Mouse (Mus musculus) spleen, adult 2 months (tissue): ENCODE data around the gene Pelo.

Source experiments
- CTCF ChIP-seq: fragments of 200-500 bp; IDR thresholded peaks from 2 replicates; pipeline ENCODE4 v1.5.1; 2011; ENCODE audit warnings: mild to moderate bottlenecking, inconsistent platforms; ENCODE audit not compliant: insufficient read depth, insufficient read length, insufficient replicate concordance; ENCODE audit errors: extremely low read depth
- POLR2A ChIP-seq: fragments of 200-500 bp; IDR thresholded peaks from 2 replicates; pipeline ENCODE4 v1.6.1; 2011; ENCODE audit warnings: low read depth, low read length, inconsistent platforms

DNA sequence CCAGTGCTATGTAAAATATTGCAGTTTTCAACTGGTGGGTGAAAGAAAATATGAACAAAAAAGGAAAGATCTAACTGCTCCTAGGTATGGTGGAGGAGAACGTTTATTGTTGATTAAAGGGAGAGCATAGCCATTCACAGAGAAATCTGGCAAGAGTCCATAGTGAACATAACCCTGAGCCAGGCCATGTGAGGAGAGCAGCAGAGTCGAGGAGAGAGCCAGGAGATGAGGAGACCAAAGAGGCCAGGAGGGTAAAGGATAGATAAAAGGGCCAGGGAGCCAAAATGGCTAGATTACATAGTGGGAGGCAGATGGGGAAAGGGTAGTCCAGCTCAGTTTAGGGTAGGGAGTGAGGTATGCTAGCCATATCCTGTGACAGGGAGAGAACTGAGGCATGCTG, 6.2 kb upstream of the Pelo start:
- TF ChIP-seq POLR2A (no peak), CTCF (no peak)
